ENCODE assay signal across 8 mouse cellular contexts in genomic region chr9:108452911-108453310, GRCm38 (mm10). TPM values are rescaled to one million over a fixed set of nuclear protein-coding genes. Genes with fewer than 3 reads are reported as not detected.
DNase-seq lines count a peak whose midpoint lies in the region; ATAC-seq and TF ChIP-seq lines count a peak whose summit lies in the region.

No protein-coding gene starts in this region.

- no peak for DNase-seq in kidney, adult 2 months
- DNase-seq in limb, embryonic 11.5 days (ENCODE audit: low spot score), result no peak
- DNase-seq in urinary bladder, postnatal 10 days (ENCODE audit: low spot score), result no peak
- no peak for DNase-seq in retina, postnatal 1 day

- no peaks in the 10 kb centered on the region for H3K27me3 ChIP-seq in kidney, embryonic 16.5 days (ENCODE audit: insufficient read depth, low read length)
- no peaks in the 10 kb centered on the region for H3K27me3 ChIP-seq in kidney, adult 2 months (replicated peaks; ENCODE audit: control insufficient read depth, insufficient read depth, low read length)
- no peaks in the 10 kb centered on the region for H3K27me3 ChIP-seq in limb, embryonic 11.5 days (ENCODE audit: control insufficient read depth, insufficient read depth, low read length)
- H3K27me3 ChIP-seq in neural tube, embryonic 13.5 days, result peaks cover 4% of the 10 kb centered on the region; the same call in 1 of the 2 replicates

- peak overlapping the region; percentile 46; the same call in 1 of the 2 replicates for H3K27ac ChIP-seq in kidney, embryonic 16.5 days (ENCODE audit: low read length)
- H3K27ac ChIP-seq in kidney, adult 2 months (ENCODE audit: insufficient read depth, low read depth, low read length), result no peak overlapping the region
- H3K27ac ChIP-seq in limb, embryonic 11.5 days (replicated peaks; ENCODE audit: low read depth, low read length), result no peak overlapping the region
- peak overlapping the region; percentile 93 for H3K27ac ChIP-seq in neural tube, embryonic 13.5 days (replicated peaks)

- no peak for TF ChIP-seq CTCF in kidney, adult 2 months (conservative IDR thresholded peaks at IDR 0.05; ENCODE audit: insufficient read depth, insufficient read length, low read depth, low read length)

- no peak for TF ChIP-seq POLR2A in kidney, adult 2 months (IDR thresholded peaks at IDR 0.05; ENCODE audit: low read depth, low read length)

- peak overlapping the region; percentile 78 for H3K9ac ChIP-seq in kidney, embryonic 16.5 days (replicated peaks; ENCODE audit: low read length)
- H3K9ac ChIP-seq in limb, embryonic 11.5 days (ENCODE audit: low read length), result peak overlapping the region; percentile 67
- peak overlapping the region; percentile 83 for H3K9ac ChIP-seq in neural tube, embryonic 13.5 days

- 49% methylated on average over 6 of the region's 6 CpGs for WGBS in kidney, embryonic 16.5 days
- 46% methylated on average over 6 of the region's 6 CpGs for WGBS in kidney, adult 2 months
- WGBS in limb, embryonic 11.5 days, result 54% methylated on average over 6 of the region's 6 CpGs
- 46% methylated on average over 6 of the region's 6 CpGs for whole genome bisulfite sequencing in neural tube, embryonic 13.5 days

- ATAC-seq in kidney, embryonic 16.5 days (ENCODE audit: low FRiP score, low TSS enrichment), result 0 out of 2 replicates have a peak, but pooled peaks have one; percentile 8
- ATAC-seq in erythroblast, adult 5-6 weeks (replicated peaks; ENCODE audit: low FRiP score, poor library complexity, severe bottlenecking), result peak; percentile 37
- ATAC-seq in limb, embryonic 11.5 days (ENCODE audit: insufficient number of reproducible peaks, low FRiP score, low TSS enrichment, low read depth), result no peak; the same call in 1 of the 2 replicates
- peak; percentile 21 for ATAC-seq in neural tube, embryonic 13.5 days (ENCODE audit: low read depth)
- ATAC-seq in erythroid progenitor cell, adult 5-6 weeks (replicated peaks; ENCODE audit: low FRiP score, poor library complexity, severe bottlenecking), result no peak; the same call in 1 of the 2 replicates

- H3K9me3 ChIP-seq in kidney, embryonic 16.5 days (ENCODE audit: low read length), result no peaks in the 10 kb centered on the region
- H3K9me3 ChIP-seq in limb, embryonic 11.5 days (ENCODE audit: control insufficient read depth, low read length), result no peaks in the 10 kb centered on the region
- H3K9me3 ChIP-seq in neural tube, embryonic 13.5 days, result no peaks in the 10 kb centered on the region

- peak overlapping the region; percentile 99 for H3K4me2 ChIP-seq in kidney, embryonic 16.5 days (replicated peaks; ENCODE audit: low read depth, low read length)
- peak overlapping the region; percentile 95 for H3K4me2 ChIP-seq in limb, embryonic 11.5 days (ENCODE audit: low read depth, severe bottlenecking)
- H3K4me2 ChIP-seq in neural tube, embryonic 13.5 days, result peak overlapping the region; percentile 77

- peaks cover 25% of the 10 kb centered on the region for H3K4me1 ChIP-seq in kidney, embryonic 16.5 days (ENCODE audit: insufficient read depth, low read length)
- peaks cover 12% of the 10 kb centered on the region for H3K4me1 ChIP-seq in kidney, adult 2 months (ENCODE audit: control insufficient read depth, insufficient read depth, low read length)
- peaks cover 19% of the 10 kb centered on the region for H3K4me1 ChIP-seq in limb, embryonic 11.5 days (ENCODE audit: control insufficient read depth, insufficient read depth, low read length)
- H3K4me1 ChIP-seq in neural tube, embryonic 13.5 days (replicated peaks), result peaks cover 54% of the 10 kb centered on the region

- H3K4me3 ChIP-seq in kidney, embryonic 16.5 days (ENCODE audit: low read length), result peak overlapping the region; percentile 70
- no peak overlapping the region for H3K4me3 ChIP-seq in kidney, adult 2 months (ENCODE audit: insufficient read depth, low read depth, low read length)
- H3K4me3 ChIP-seq in limb, embryonic 11.5 days (ENCODE audit: low read depth, low read length), result peak overlapping the region; percentile 50
- peak overlapping the region; percentile 70 for H3K4me3 ChIP-seq in neural tube, embryonic 13.5 days

- 0 out of 2 replicates have a peak, but pooled peaks cover 8% of the 10 kb centered on the region for H3K36me3 ChIP-seq in kidney, embryonic 16.5 days (ENCODE audit: insufficient read depth, low read length)
- no peaks in the 10 kb centered on the region for H3K36me3 ChIP-seq in kidney, adult 2 months (ENCODE audit: control insufficient read depth, insufficient read depth, low read length)
- no peaks in the 10 kb centered on the region for H3K36me3 ChIP-seq in limb, embryonic 11.5 days (ENCODE audit: control insufficient read depth, insufficient read depth, low read length)
- H3K36me3 ChIP-seq in neural tube, embryonic 13.5 days, result peaks cover 12% of the 10 kb centered on the region

RNA-seq across cellular contexts. Expression of gene Ccdc71, which starts 7.4 kb away (rescaled TPM):
- polyA plus RNA-seq in kidney, embryonic 16.5 days (2015; fragmentation: Nextera tagmentation; extraction: Ambion mirVana), result 77.0 and 82.4 TPM in 2 replicates
- polyA plus RNA-seq in kidney, adult 2 months (2012; rRNA removed), result 26.0 and 33.5 TPM in 2 replicates
- total RNA-seq in erythroblast, adult 5-6 weeks (2015; ENCODE audit: low replicate concordance), result 6.1 and 21.7 TPM in 2 replicates
- total RNA-seq in erythroblast, adult 5-6 weeks (2017; ENCODE audit: low replicate concordance), result 1.5 and 5.8 TPM in 2 replicates
- 46.0 and 55.5 TPM in 2 replicates for polyA plus RNA-seq in limb, embryonic 11.5 days (2014; fragmentation: Nextera tagmentation; extraction: Ambion mirVana)
- 55.3 and 57.0 TPM in 2 replicates for polyA plus RNA-seq in neural tube, embryonic 13.5 days (2015; fragmentation: Nextera tagmentation; extraction: Ambion mirVana)
- total RNA-seq in erythroid progenitor cell, adult 5-6 weeks (2015; ENCODE audit: low replicate concordance), result 3.4 and 23.4 TPM in 2 replicates
- 9.5 and 14.6 TPM in 2 replicates for total RNA-seq in erythroid progenitor cell, adult 5-6 weeks (2017; ENCODE audit: low replicate concordance)

RNA-seq across cellular contexts. Expression of gene Klhdc8b, which starts 8.5 kb away (rescaled TPM):
- 38.8 and 41.6 TPM in 2 replicates for polyA plus RNA-seq in kidney, embryonic 16.5 days (2015; fragmentation: Nextera tagmentation; extraction: Ambion mirVana)
- polyA plus RNA-seq in kidney, adult 2 months (2012; rRNA removed), result 35.0 and 35.8 TPM in 2 replicates
- total RNA-seq in erythroblast, adult 5-6 weeks (2015; ENCODE audit: low replicate concordance), result 0.77 and 2.9 TPM in 2 replicates
- 3.3 and 4.3 TPM in 2 replicates for total RNA-seq in erythroblast, adult 5-6 weeks (2017; ENCODE audit: low replicate concordance)
- 13.6 and 17.2 TPM in 2 replicates for polyA plus RNA-seq in limb, embryonic 11.5 days (2014; fragmentation: Nextera tagmentation; extraction: Ambion mirVana)
- polyA plus RNA-seq in neural tube, embryonic 13.5 days (2015; fragmentation: Nextera tagmentation; extraction: Ambion mirVana), result 68.4 and 86.4 TPM in 2 replicates
- total RNA-seq in erythroid progenitor cell, adult 5-6 weeks (2015; ENCODE audit: low replicate concordance), result 2.5 and 2.9 TPM in 2 replicates
- 5.4 TPM in 1 of 2 replicates, not detected in the other for total RNA-seq in erythroid progenitor cell, adult 5-6 weeks (2017; ENCODE audit: low replicate concordance)

RNA-seq across cellular contexts. Expression of gene BC048562, which starts 16.6 kb away (rescaled TPM):
- polyA plus RNA-seq in kidney, embryonic 16.5 days (2015; fragmentation: Nextera tagmentation; extraction: Ambion mirVana), result not detected in 2 replicates
- polyA plus RNA-seq in kidney, adult 2 months (2012; rRNA removed), result not detected in 2 replicates
- total RNA-seq in erythroblast, adult 5-6 weeks (2015; ENCODE audit: low replicate concordance), result not detected in 2 replicates
- not detected in 2 replicates for total RNA-seq in erythroblast, adult 5-6 weeks (2017; ENCODE audit: low replicate concordance)
- polyA plus RNA-seq in limb, embryonic 11.5 days (2014; fragmentation: Nextera tagmentation; extraction: Ambion mirVana), result not detected in 2 replicates
- not detected in 2 replicates for polyA plus RNA-seq in neural tube, embryonic 13.5 days (2015; fragmentation: Nextera tagmentation; extraction: Ambion mirVana)
- total RNA-seq in erythroid progenitor cell, adult 5-6 weeks (2015; ENCODE audit: low replicate concordance), result not detected in 2 replicates
- not detected in 2 replicates for total RNA-seq in erythroid progenitor cell, adult 5-6 weeks (2017; ENCODE audit: low replicate concordance)

RNA-seq across cellular contexts. Expression of gene Ccdc36, which starts 24.6 kb away (rescaled TPM):
- polyA plus RNA-seq in kidney, embryonic 16.5 days (2015; fragmentation: Nextera tagmentation; extraction: Ambion mirVana), result 1.5 and 1.7 TPM in 2 replicates
- polyA plus RNA-seq in kidney, adult 2 months (2012; rRNA removed), result not detected in 2 replicates
- total RNA-seq in erythroblast, adult 5-6 weeks (2015; ENCODE audit: low replicate concordance), result not detected in 2 replicates
- not detected in 2 replicates for total RNA-seq in erythroblast, adult 5-6 weeks (2017; ENCODE audit: low replicate concordance)
- polyA plus RNA-seq in limb, embryonic 11.5 days (2014; fragmentation: Nextera tagmentation; extraction: Ambion mirVana), result 1.3 and 1.5 TPM in 2 replicates
- 0.74 and 1.4 TPM in 2 replicates for polyA plus RNA-seq in neural tube, embryonic 13.5 days (2015; fragmentation: Nextera tagmentation; extraction: Ambion mirVana)
- total RNA-seq in erythroid progenitor cell, adult 5-6 weeks (2015; ENCODE audit: low replicate concordance), result not detected in 2 replicates
- 1.1 TPM in 1 of 2 replicates, not detected in the other for total RNA-seq in erythroid progenitor cell, adult 5-6 weeks (2017; ENCODE audit: low replicate concordance)

RNA-seq across cellular contexts. Expression of gene Lamb2, which starts 26.6 kb away (rescaled TPM):
- polyA plus RNA-seq in kidney, embryonic 16.5 days (2015; fragmentation: Nextera tagmentation; extraction: Ambion mirVana), result 68.5 and 73.6 TPM in 2 replicates
- 80.4 and 89.1 TPM in 2 replicates for polyA plus RNA-seq in kidney, adult 2 months (2012; rRNA removed)
- total RNA-seq in erythroblast, adult 5-6 weeks (2015; ENCODE audit: low replicate concordance), result not detected in 2 replicates
- not detected in 2 replicates for total RNA-seq in erythroblast, adult 5-6 weeks (2017; ENCODE audit: low replicate concordance)
- 18.0 and 18.9 TPM in 2 replicates for polyA plus RNA-seq in limb, embryonic 11.5 days (2014; fragmentation: Nextera tagmentation; extraction: Ambion mirVana)
- polyA plus RNA-seq in neural tube, embryonic 13.5 days (2015; fragmentation: Nextera tagmentation; extraction: Ambion mirVana), result 20.9 and 21.6 TPM in 2 replicates
- total RNA-seq in erythroid progenitor cell, adult 5-6 weeks (2015; ENCODE audit: low replicate concordance), result not detected in 2 replicates
- not detected in 2 replicates for total RNA-seq in erythroid progenitor cell, adult 5-6 weeks (2017; ENCODE audit: low replicate concordance)

Comparison
In these comparisons a context has a peak if more than half of its experiments do, and no peak if none do; other contexts are left out.
1. H3K27ac ChIP-seq: peak in kidney, embryonic 16.5 days (single experiment) and neural tube, embryonic 13.5 days (single experiment); none in kidney, adult 2 months (single experiment) and limb, embryonic 11.5 days (single experiment).
2. ATAC-seq: peak in kidney, embryonic 16.5 days (single experiment), erythroblast, adult 5-6 weeks (single experiment) and neural tube, embryonic 13.5 days (single experiment); none in limb, embryonic 11.5 days (single experiment) and erythroid progenitor cell, adult 5-6 weeks (single experiment).
3. Peak in every context shown above with its lines, with median percentiles within 50 percentile points of each other: H3K4me2 ChIP-seq and H3K9ac ChIP-seq.